Mouse (Mus musculus) MEL-GATA-1-ER (cell line): ENCODE results near the gene Mylk.

Source experiments
- DNase-seq: peaks from one replicate; pipeline ENCODE4 v3.0.0-alpha.2; 2012; ENCODE audit warnings: low read depth; ENCODE audit errors: extremely low read depth

Mylk gene

GRCm38 (mm10) chr16:34901611-34902293 lies 156.7 kb downstream of the Mylk start:
- DNase-seq = no peak

GRCm38 (mm10) chr16:34902294-34902680 lies 157.3 kb downstream of the Mylk start:
- no peak for DNase-seq

- DNase-seq = no peak
These were observed 157.8 kb downstream of the Mylk start for GRCm38 (mm10) chr16:34902761-34903160.

GRCm38 (mm10) chr16:34904876-34905275 lies 159.9 kb downstream of the Mylk start:
- no peak for DNase-seq

- DNase-seq = no peak
These were observed 164.4 kb downstream of the Mylk start for GRCm38 (mm10) chr16:34909437-34909836.

GRCm38 (mm10) chr16:34917373-34917900 lies 172.4 kb downstream of the Mylk start:
- DNase-seq = no peak

- DNase-seq = no peak
These were observed 175.2 kb downstream of the Mylk start for GRCm38 (mm10) chr16:34920182-34920581.

- no peak for DNase-seq
These were observed 175.9 kb downstream of the Mylk start for GRCm38 (mm10) chr16:34920868-34921267.

GRCm38 (mm10) chr16:34921319-34921718 lies 176.3 kb downstream of the Mylk start:
- DNase-seq = no peak

GRCm38 (mm10) chr16:34923630-34924029 lies 178.6 kb downstream of the Mylk start:
- no peak for DNase-seq

GRCm38 (mm10) chr16:34924324-34924723 lies 179.3 kb downstream of the Mylk start:
- no peak for DNase-seq

- peak; percentile 6 for DNase-seq
These were observed 180.1 kb downstream of the Mylk start for GRCm38 (mm10) chr16:34924937-34925618.

GRCm38 (mm10) chr16:34926531-34927435 lies 181.8 kb downstream of the Mylk start:
- DNase-seq = no peak

GRCm38 (mm10) chr16:34929686-34930085 lies 184.7 kb downstream of the Mylk start:
- no peak for DNase-seq

GRCm38 (mm10) chr16:34930110-34930509 lies 185.1 kb downstream of the Mylk start:
- no peak for DNase-seq

- DNase-seq = no peak
These were observed 186.3 kb downstream of the Mylk start for GRCm38 (mm10) chr16:34931306-34931705.

- DNase-seq = no peak
These were observed 188.2 kb downstream of the Mylk start for GRCm38 (mm10) chr16:34933173-34933572.

- no peak for DNase-seq
These were observed 189.5 kb downstream of the Mylk start for GRCm38 (mm10) chr16:34934486-34934885.

GRCm38 (mm10) chr16:34935514-34936338 lies 190.7 kb downstream of the Mylk start:
- no peak for DNase-seq

GRCm38 (mm10) chr16:34936339-34936810 lies 191.4 kb downstream of the Mylk start:
- no peak for DNase-seq

GRCm38 (mm10) chr16:34937611-34938010 lies 192.6 kb downstream of the Mylk start:
- DNase-seq = no peak
